Mouse (Mus musculus) brain, embryonic 14.5 days (tissue): ENCODE measurements at regions not wholly inside any gene's neighbourhood (a gene's known extent, or its start where the extent isn't known, plus 50 kb on each side); places are given as distances from the start of the nearest gene placed in this dataset.

Source experiments
- CTCF ChIP-seq: fragments of 200-500 bp; IDR thresholded peaks from 2 replicates; pipeline ENCODE4 v1.5.1; 2012; ENCODE audit warnings: inconsistent platforms, mild to moderate bottlenecking, moderate library complexity, borderline replicate concordance; ENCODE audit not compliant: insufficient read depth, insufficient read length; ENCODE audit errors: extremely low read depth
- POLR2A ChIP-seq: fragments of 200-500 bp; IDR thresholded peaks from 2 replicates; pipeline ENCODE4 v1.6.1; 2012; ENCODE audit warnings: mild to moderate bottlenecking, inconsistent platforms, borderline replicate concordance; ENCODE audit not compliant: poor library complexity, insufficient read depth, insufficient read length, severe bottlenecking; ENCODE audit errors: extremely low read depth

GRCm38 (mm10) chr8:11100310-11100709, 92.1 kb upstream of the Irs2 start:
- TF ChIP-seq POLR2A (no peak), CTCF (no peak)
